Mouse (Mus musculus) urinary bladder, postnatal 0 days (tissue): Measurements from ENCODE around the gene Arrdc3. TPM values are rescaled to one million over a fixed set of nuclear protein-coding genes. Genes with fewer than 3 reads are reported as not detected.

Experiments
- polyA plus RNA-seq: library from polyadenylated mRNA; unstranded; fragments of >200 nt; fragmentation: Nextera tagmentation; extraction: Ambion mirVana; gene quantifications from 2 replicates; pipeline ENCODE4 v1.2.1, GENCODE M21; 2015

The Arrdc3 gene
- polyA plus RNA-seq: 22.4 and 25.2 TPM in 2 replicates

GRCm38 (mm10) chr13:80883190-80883589 lies at the start of gene Arrdc3:
TSS of gene Arrdc3 (plus strand) at chr13:80883384.

